Mouse (Mus musculus) heart, embryonic 14.5 days (tissue): ENCODE measurements at regions not wholly inside any gene's neighbourhood (a gene's known extent, or its start where the extent isn't known, plus 50 kb on each side); places are given as distances from the start of the nearest gene placed in this dataset.

Source experiments
- ATAC-seq: fragments of 200-750 bp; cut with Nextera tagmentation; 2 replicates; pipeline ENCODE4 v1.8.0; 2017; ENCODE audit warnings: low read depth, moderate TSS enrichment; ENCODE audit not compliant: insufficient number of reproducible peaks, insufficient read depth, low FRiP score
- H3K27ac ChIP-seq, 2 experiments: fragments of 200-500 bp in 1 of 2; fragments of 300-500 bp in 1 of 2; sonication (generic) in 1 of 2; replicated peaks in 1 of 2; 2 replicates each; pipeline ENCODE4 v1.5.1; 2012 to 2014; ENCODE audit warnings: low read depth in 2 of 2, low read length in 2 of 2, control low read depth in 1 of 2, mild to moderate bottlenecking in 1 of 2, mixed read lengths in 1 of 2; ENCODE audit not compliant: control insufficient read depth in 1 of 2, insufficient read depth in 1 of 2
- H3K27me3 ChIP-seq: fragments of 300-500 bp; sonication (generic); 2 replicates; pipeline ENCODE4 v1.6.1; 2014; ENCODE audit warnings: mild to moderate bottlenecking, low read length, control low read depth; ENCODE audit not compliant: control insufficient read depth, insufficient read depth
- H3K36me3 ChIP-seq: fragments of 300-500 bp; sonication (generic); 2 replicates; pipeline ENCODE4 v1.6.1; 2014; ENCODE audit warnings: mild to moderate bottlenecking, control low read depth, low read length, mixed read lengths; ENCODE audit not compliant: control insufficient read depth, insufficient read depth
- H3K4me1 ChIP-seq, 2 experiments: fragments of 200-500 bp in 1 of 2; fragments of 300-500 bp in 1 of 2; sonication (generic) in 1 of 2; 2 replicates each; pipeline ENCODE4 v1.6.1; 2012 to 2014; ENCODE audit warnings: low read length in 2 of 2, control low read depth in 1 of 2, mixed read lengths in 1 of 2; ENCODE audit not compliant: control insufficient read depth in 2 of 2, insufficient read depth in 2 of 2
- H3K4me2 ChIP-seq: fragments of 300-500 bp; sonication (generic); 2 replicates; pipeline ENCODE4 v1.6.1; 2014; ENCODE audit warnings: mild to moderate bottlenecking, low read length
- H3K4me3 ChIP-seq, 2 experiments: fragments of 200-500 bp in 1 of 2; fragments of 300-500 bp in 1 of 2; sonication (generic) in 1 of 2; 2 replicates each; pipeline ENCODE4 v1.5.1; 2012 to 2014; ENCODE audit warnings: low read length in 2 of 2, mild to moderate bottlenecking in 2 of 2, control low read depth in 1 of 2, low read depth in 1 of 2, moderate library complexity in 1 of 2; ENCODE audit not compliant: control insufficient read depth in 1 of 2, insufficient read depth in 1 of 2
- H3K9ac ChIP-seq: fragments of 300-500 bp; sonication (generic); 2 replicates; pipeline ENCODE4 v1.6.1; 2014; ENCODE audit warnings: mild to moderate bottlenecking, low read length
- H3K9me3 ChIP-seq: fragments of 300-500 bp; sonication (generic); 2 replicates; pipeline ENCODE4 v1.6.1; 2016; ENCODE audit warnings: low read length, control low read depth; ENCODE audit not compliant: control insufficient read depth
- WGBS: fragments of 180-500 bp; shearing (Covaris S2); extraction: QIAGEN DNeasy Blood & Tissue Kit; methylation state at CpG from one replicate; pipeline ENCODE4 v1.1.7; 2014; 5-methylcytosine and 5-hydroxymethylcytosine counted together

DNA sequence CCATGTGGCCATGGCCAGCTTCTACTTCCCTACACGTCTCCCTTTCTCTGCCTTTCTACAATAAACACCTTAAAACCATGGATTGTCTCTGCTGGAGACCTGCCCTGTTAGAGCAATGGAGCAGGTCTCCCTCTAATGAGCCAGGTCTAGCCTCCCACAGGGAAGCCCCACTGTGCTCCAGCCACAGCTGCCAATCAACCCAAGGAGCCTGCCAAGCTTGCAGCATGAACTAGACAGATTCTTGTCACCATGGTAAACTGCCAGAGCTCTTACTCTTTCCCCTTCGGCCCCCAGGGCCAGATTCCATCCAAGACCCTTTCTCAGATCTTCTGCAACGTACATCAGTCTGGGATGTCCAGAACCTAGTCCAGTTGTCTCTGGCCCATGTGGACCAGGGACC lies 217.1 kb upstream of the Fam241a start:
- Histone ChIP-seq H3K9me3 (peaks cover 2% of the 10 kb centered on the region; the same call in 1 of the 2 replicates), H3K27me3 (no peaks in the 10 kb centered on the region), H3K36me3 (no peaks in the 10 kb centered on the region), H3K9ac (no peak overlapping the region), H3K27ac (no peak overlapping the region), H3K4me1 (no peaks in the 10 kb centered on the region), H3K4me3 (no peak overlapping the region), H3K4me2 (no peak overlapping the region)
- 64% methylated on average over 3 of the region's 3 CpGs for WGBS
- no peak for ATAC-seq

DNA sequence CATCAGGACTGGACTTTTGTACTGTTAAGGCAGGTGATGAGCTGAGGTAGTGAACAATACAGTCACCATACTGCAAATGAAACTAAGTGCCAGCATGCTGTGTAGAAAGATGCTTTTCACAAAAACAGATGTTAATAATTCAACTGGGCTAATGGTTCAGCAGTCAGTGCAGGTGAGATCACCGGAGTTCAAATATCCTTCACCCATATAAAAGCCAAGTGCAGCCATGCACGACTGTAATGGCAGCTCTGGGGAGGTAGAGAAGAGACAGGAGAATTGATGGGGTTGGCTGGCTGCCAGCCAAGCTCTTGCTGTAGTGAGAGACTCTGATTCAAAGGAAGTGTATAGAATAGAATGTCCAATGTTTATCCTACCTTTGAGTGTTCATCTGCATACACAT lies 214.3 kb upstream of the Fam241a start:
- Histone ChIP-seq H3K4me2 (no peak overlapping the region), H3K4me3 (no peak overlapping the region), H3K27ac (no peak overlapping the region), H3K36me3 (no peaks in the 10 kb centered on the region), H3K27me3 (no peaks in the 10 kb centered on the region), H3K4me1 (no peaks in the 10 kb centered on the region), H3K9ac (no peak overlapping the region), H3K9me3 (peaks cover 2% of the 10 kb centered on the region; the same call in 1 of the 2 replicates)
- 87% methylated on average over 2 of the region's 2 CpGs for WGBS
- no peak for ATAC-seq

DNA sequence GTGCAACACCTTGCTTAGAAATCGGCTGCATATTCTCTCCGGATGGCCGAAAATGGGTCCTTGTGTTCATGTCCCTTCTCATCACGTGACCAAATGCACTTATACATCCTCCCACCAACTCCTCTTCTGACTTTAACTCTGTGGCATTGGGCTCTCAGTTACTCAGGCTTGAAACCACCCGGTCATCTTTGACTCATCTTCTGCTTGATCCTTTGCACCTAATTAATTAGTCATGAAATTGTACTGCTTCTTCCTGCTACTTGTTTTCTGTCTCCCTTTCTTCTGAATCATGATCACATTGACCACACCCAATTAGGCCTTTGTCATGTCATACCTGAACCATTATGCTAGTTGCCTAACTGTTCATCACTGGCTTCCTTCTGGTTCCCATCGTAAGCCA lies 208.4 kb upstream of the Fam241a start:
- Histone ChIP-seq H3K27ac (no peak overlapping the region), H3K36me3 (no peaks in the 10 kb centered on the region), H3K4me2 (no peak overlapping the region), H3K27me3 (no peaks in the 10 kb centered on the region), H3K9ac (no peak overlapping the region), H3K4me3 (no peak overlapping the region), H3K4me1 (no peaks in the 10 kb centered on the region), H3K9me3 (no peaks in the 10 kb centered on the region)
- 83% methylated on average over 6 of the region's 6 CpGs for WGBS
- ATAC-seq, result no peak

DNA sequence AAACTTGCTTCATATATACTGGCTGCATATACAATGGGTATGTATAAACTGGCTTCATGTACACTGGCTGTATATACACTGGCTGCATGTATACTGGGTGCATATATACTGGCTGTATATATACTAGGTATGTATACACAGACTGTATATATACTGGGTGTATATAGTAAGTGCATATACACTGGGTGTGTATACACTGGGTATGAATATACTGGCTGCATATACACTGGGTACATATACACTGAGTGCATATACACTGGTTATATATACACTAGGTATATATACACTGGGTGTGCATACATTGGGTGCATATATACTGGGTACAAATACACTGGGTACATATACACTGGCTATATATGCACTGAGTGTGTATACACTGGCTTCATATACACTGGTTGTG lies 196.9 kb upstream of the Fam241a start:
- H3K4me3 ChIP-seq, result no peak overlapping the region
- no peak overlapping the region for H3K4me2 ChIP-seq
- no peaks in the 10 kb centered on the region for H3K9me3 ChIP-seq
- peaks cover 2 to 5% of the 10 kb centered on the region in 2 experiments; a peak in 3 of 4 replicates for H3K4me1 ChIP-seq
- no peaks in the 10 kb centered on the region for H3K27me3 ChIP-seq
- H3K27ac ChIP-seq, result no peak overlapping the region
- H3K36me3 ChIP-seq, result no peaks in the 10 kb centered on the region
- ATAC-seq, result no peak
- H3K9ac ChIP-seq, result no peak overlapping the region

DNA sequence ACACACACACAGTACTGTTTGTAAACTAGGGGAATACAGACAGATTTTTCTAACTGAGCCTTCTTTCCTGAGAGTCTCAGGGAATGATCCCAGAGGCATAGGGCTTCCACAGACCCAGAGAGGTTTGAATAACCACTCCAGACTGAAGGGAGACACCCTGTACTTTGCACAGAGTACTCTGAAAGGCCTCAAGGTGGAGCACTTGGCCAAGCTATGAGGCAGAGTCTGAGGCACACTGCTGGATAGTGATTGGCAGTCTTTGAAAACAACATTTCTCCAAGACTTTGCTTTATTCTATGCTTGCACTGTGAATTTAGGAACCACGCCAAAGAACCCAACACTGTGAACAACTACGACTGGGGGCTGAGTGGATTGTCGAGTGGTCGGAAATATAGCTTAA lies 192.1 kb upstream of the Fam241a start:
- no peaks in the 10 kb centered on the region for H3K36me3 ChIP-seq
- H3K27ac ChIP-seq, result no peak overlapping the region
- no peak overlapping the region for H3K4me3 ChIP-seq
- 21% methylated on average over 4 of the region's 4 CpGs for WGBS
- no peaks in the 10 kb centered on the region for H3K27me3 ChIP-seq
- ATAC-seq, result no peak
- H3K9me3 ChIP-seq, result no peaks in the 10 kb centered on the region
- H3K4me1 ChIP-seq, result no peaks in the 10 kb centered on the region
- H3K4me2 ChIP-seq, result no peak overlapping the region
- no peak overlapping the region for H3K9ac ChIP-seq

DNA sequence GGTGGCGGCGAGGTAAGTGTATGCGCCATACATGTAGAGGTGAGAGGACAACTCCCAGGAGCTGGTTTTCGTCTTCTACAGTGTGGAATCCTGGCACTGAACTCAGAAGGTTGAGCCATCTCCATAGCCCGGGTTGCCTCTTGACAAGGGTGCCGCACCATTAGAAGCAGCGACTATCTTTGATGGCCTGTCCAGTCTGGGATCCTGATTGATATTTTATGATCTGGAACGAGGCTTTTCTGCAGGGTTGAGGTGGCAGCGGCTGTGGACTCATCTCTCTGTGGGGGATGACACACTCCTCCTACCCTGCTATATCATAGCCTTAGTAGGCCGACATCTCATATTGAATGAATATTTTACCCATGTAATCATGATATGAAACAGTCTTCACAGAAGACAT lies 191.0 kb upstream of the Fam241a start:
- Histone ChIP-seq H3K9me3 (no peaks in the 10 kb centered on the region), H3K27ac (no peak overlapping the region), H3K9ac (no peak overlapping the region), H3K4me3 (no peak overlapping the region), H3K4me1 (peaks cover 4 to 6% of the 10 kb centered on the region in 2 experiments; a peak in 3 of 4 replicates), H3K27me3 (no peaks in the 10 kb centered on the region), H3K4me2 (no peak overlapping the region), H3K36me3 (no peaks in the 10 kb centered on the region)
- WGBS, result 83% methylated on average over 10 of the region's 10 CpGs
- no peak for ATAC-seq

DNA sequence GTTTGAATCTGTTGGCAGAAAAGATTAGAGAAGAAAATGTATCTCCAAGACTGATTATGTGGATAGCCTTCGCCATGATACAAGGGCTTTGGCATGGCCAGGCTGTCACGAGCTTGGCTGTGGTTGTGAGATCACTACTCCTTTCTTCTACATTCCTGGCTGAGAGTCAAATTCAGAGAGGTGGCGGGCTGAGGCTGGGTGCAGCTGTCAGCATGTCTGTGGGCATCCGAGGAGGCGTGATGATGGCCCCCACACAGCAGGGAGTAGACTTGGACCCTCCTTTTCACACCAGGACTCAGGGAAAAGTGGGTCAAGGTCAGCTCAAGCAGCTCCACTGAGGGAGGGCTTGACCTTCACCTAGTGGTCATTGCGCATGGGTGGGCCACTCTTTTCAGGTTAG lies 186.3 kb upstream of the Fam241a start:
- H3K4me1 ChIP-seq, result peaks cover 9 to 16% of the 10 kb centered on the region in 2 experiments
- H3K36me3 ChIP-seq, result no peaks in the 10 kb centered on the region
- H3K4me2 ChIP-seq, result no peak overlapping the region
- H3K9me3 ChIP-seq, result no peaks in the 10 kb centered on the region
- no peak overlapping the region for H3K9ac ChIP-seq
- no peak overlapping the region for H3K4me3 ChIP-seq
- 28% methylated on average over 6 of the region's 6 CpGs for WGBS
- ATAC-seq, result peak; percentile 66; the same call in 1 of the 2 replicates
- peak overlapping the region; percentile 37 to 59; a peak in 3 of 4 replicates for H3K27ac ChIP-seq
- no peaks in the 10 kb centered on the region for H3K27me3 ChIP-seq

DNA sequence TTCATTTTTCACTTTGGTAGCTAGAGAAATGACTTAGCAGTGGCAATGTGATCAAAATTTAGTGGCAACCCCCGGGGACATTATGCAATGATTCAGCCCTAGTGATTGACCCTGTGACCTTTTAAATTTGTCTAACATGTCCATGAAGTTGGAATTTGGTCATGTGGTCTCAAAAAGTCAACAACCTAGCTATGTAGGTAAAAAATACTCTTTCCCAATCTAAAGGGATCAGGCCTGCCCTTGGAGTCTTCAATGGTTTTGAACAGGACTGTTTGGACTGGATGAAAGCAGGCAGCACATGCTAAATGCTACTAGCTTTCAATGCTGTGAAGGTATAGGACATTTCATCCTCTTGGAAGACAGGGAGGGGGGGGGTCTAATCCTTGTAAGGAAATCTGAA lies 185.3 kb upstream of the Fam241a start:
- 81% methylated on average over 1 of the region's 1 CpGs for WGBS
- Histone ChIP-seq H3K9ac (no peak overlapping the region), H3K27me3 (no peaks in the 10 kb centered on the region), H3K27ac (no peak overlapping the region), H3K4me3 (no peak overlapping the region), H3K4me2 (no peak overlapping the region), H3K4me1 (peaks cover 9 to 16% of the 10 kb centered on the region in 2 experiments), H3K36me3 (no peaks in the 10 kb centered on the region), H3K9me3 (no peaks in the 10 kb centered on the region)
- ATAC-seq, result no peak
